ENCODE assay signal across 9 mouse cellular contexts in the genomic region with DNA sequence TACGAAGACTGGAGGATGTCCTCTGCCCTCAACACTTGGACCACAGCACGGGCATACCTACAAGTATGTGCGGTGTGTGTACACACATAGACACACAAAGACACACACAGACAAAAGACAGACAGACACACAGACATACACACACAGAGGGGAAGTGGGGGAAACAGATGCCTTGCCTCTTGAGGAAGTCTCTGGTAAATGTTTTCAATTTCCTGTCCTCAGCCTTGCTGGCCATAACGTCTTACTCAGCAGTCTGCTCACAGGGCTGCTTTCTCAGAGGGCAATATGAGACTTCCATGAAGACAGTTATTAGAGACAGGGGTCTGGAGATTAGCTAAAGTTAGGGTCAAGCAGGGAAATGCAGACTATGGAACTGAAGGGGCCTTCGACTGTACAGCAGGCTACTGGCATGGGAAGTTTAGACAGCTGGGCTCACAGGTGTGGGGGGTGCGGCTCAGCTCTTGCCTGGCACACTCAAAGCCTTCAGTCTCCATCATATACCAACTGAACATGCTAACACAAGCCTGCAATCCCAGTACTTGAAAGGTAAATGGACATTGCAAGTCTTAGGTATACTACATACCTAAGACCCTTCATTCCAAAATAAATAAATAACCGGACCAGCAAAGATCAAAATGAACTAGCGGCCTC.
DNase-seq lines count a peak whose midpoint lies in the region; ATAC-seq and TF ChIP-seq lines count a peak whose summit lies in the region.
"Had no signal": no experiment of that assay in that cellular context is flagged by ENCODE, and none has a peak within 500 bp of the region (broad histone marks: within the 10 kb centered on the region; RNA-seq: fewer than 3 reads in every experiment).

No protein-coding gene starts in this region.

- H3K4me2 ChIP-seq in liver, embryonic 16.5 days (ENCODE audit: low read depth, low read length): no peak overlapping the region
- H3K4me2 ChIP-seq in liver, embryonic 12.5 days: no peak overlapping the region
- H3K4me2 ChIP-seq in embryonic facial prominence, embryonic 13.5 days: no peak overlapping the region
- H3K4me2 ChIP-seq in hindbrain, embryonic 13.5 days: no peak overlapping the region

- no peaks in the 10 kb centered on the region for H3K27me3 ChIP-seq in liver, embryonic 16.5 days (ENCODE audit: control insufficient read depth, insufficient read depth, low read depth, low read length)
- no peaks in the 10 kb centered on the region for H3K27me3 ChIP-seq in liver, embryonic 12.5 days (replicated peaks)
- H3K27me3 ChIP-seq in embryonic facial prominence, embryonic 13.5 days: no peaks in the 10 kb centered on the region
- H3K27me3 ChIP-seq in hindbrain, embryonic 13.5 days: no peaks in the 10 kb centered on the region
- no peaks in the 10 kb centered on the region for H3K27me3 ChIP-seq in splenic B cell, adult 2 months (ENCODE audit: control insufficient read depth, insufficient read depth, low read length, poor library complexity, severe bottlenecking)
- H3K27me3 ChIP-seq in kidney, adult 2 months (replicated peaks; ENCODE audit: control insufficient read depth, insufficient read depth, low read length): no peaks in the 10 kb centered on the region

- TF ChIP-seq CTCF in kidney, adult 2 months (conservative IDR thresholded peaks at IDR 0.05; ENCODE audit: insufficient read depth, insufficient read length, low read depth, low read length): no peak

- H3K4me1 ChIP-seq in liver, embryonic 16.5 days (ENCODE audit: control insufficient read depth, low read depth, low read length): peaks cover 20% of the 10 kb centered on the region
- peaks cover 37% of the 10 kb centered on the region for H3K4me1 ChIP-seq in liver, embryonic 12.5 days
- peaks cover 63% of the 10 kb centered on the region for H3K4me1 ChIP-seq in embryonic facial prominence, embryonic 13.5 days
- peaks cover 71% of the 10 kb centered on the region for H3K4me1 ChIP-seq in hindbrain, embryonic 13.5 days (replicated peaks)
- no peaks in the 10 kb centered on the region for H3K4me1 ChIP-seq in kidney, adult 2 months (ENCODE audit: control insufficient read depth, insufficient read depth, low read length)

- H3K9ac ChIP-seq in liver, embryonic 16.5 days (ENCODE audit: low read depth, low read length): no peak overlapping the region
- no peak overlapping the region for H3K9ac ChIP-seq in liver, embryonic 12.5 days
- H3K9ac ChIP-seq in embryonic facial prominence, embryonic 13.5 days: 0 out of 2 replicates have a peak overlapping the region, but pooled peaks have one; percentile 16
- peak overlapping the region; percentile 60; the same call in 1 of the 2 replicates for H3K9ac ChIP-seq in hindbrain, embryonic 13.5 days

- ATAC-seq in liver, embryonic 16.5 days (ENCODE audit: low read depth): peak; percentile 22; the same call in 1 of the 2 replicates
- ATAC-seq in liver, embryonic 12.5 days: no peak
- ATAC-seq in embryonic facial prominence, embryonic 13.5 days (ENCODE audit: insufficient number of reproducible peaks, insufficient read depth, low FRiP score, low TSS enrichment, low read depth): no peak
- no peak for ATAC-seq in hindbrain, embryonic 13.5 days (ENCODE audit: low FRiP score)

- no peak overlapping the region for H3K4me3 ChIP-seq in liver, embryonic 16.5 days (ENCODE audit: low read depth, low read length)
- no peak overlapping the region for H3K4me3 ChIP-seq in liver, embryonic 12.5 days
- H3K4me3 ChIP-seq in embryonic facial prominence, embryonic 13.5 days: no peak overlapping the region
- H3K4me3 ChIP-seq in hindbrain, embryonic 13.5 days: no peak overlapping the region
- no peak overlapping the region for H3K4me3 ChIP-seq in kidney, adult 2 months (ENCODE audit: insufficient read depth, low read depth, low read length)

- H3K9me3 ChIP-seq in liver, embryonic 16.5 days (replicated peaks; ENCODE audit: control insufficient read depth, low read length): no peaks in the 10 kb centered on the region
- H3K9me3 ChIP-seq in liver, embryonic 12.5 days (replicated peaks): no peaks in the 10 kb centered on the region
- 0 out of 2 replicates have a peak, but pooled peaks cover 2% of the 10 kb centered on the region for H3K9me3 ChIP-seq in embryonic facial prominence, embryonic 13.5 days
- no peaks in the 10 kb centered on the region for H3K9me3 ChIP-seq in hindbrain, embryonic 13.5 days

- 48% methylated on average over 8 of the region's 8 CpGs for whole genome bisulfite sequencing in liver, embryonic 16.5 days (ENCODE audit: insufficient replicate concordance)
- 60% methylated on average over 8 of the region's 8 CpGs for WGBS in liver, embryonic 12.5 days (ENCODE audit: insufficient replicate concordance)
- 53% methylated on average over 8 of the region's 8 CpGs for WGBS in embryonic facial prominence, embryonic 13.5 days
- 72% methylated on average over 8 of the region's 8 CpGs for WGBS in hindbrain, embryonic 13.5 days
- 68% methylated on average over 8 of the region's 8 CpGs for WGBS in kidney, adult 2 months

- TF ChIP-seq POLR2A in kidney, adult 2 months (IDR thresholded peaks at IDR 0.05; ENCODE audit: low read depth, low read length): no peak

- H3K27ac ChIP-seq in liver, embryonic 16.5 days (ENCODE audit: low read length): no peak overlapping the region
- H3K27ac ChIP-seq in liver, embryonic 12.5 days: no peak overlapping the region
- H3K27ac ChIP-seq in embryonic facial prominence, embryonic 13.5 days: peak overlapping the region; percentile 76
- peak overlapping the region; percentile 64 for H3K27ac ChIP-seq in hindbrain, embryonic 13.5 days
- H3K27ac ChIP-seq in kidney, adult 2 months (ENCODE audit: insufficient read depth, low read depth, low read length): no peak overlapping the region

- H3K36me3 ChIP-seq in liver, embryonic 16.5 days (ENCODE audit: control insufficient read depth, insufficient read depth): no peaks in the 10 kb centered on the region
- no peaks in the 10 kb centered on the region for H3K36me3 ChIP-seq in liver, embryonic 12.5 days
- H3K36me3 ChIP-seq in embryonic facial prominence, embryonic 13.5 days: no peaks in the 10 kb centered on the region
- H3K36me3 ChIP-seq in hindbrain, embryonic 13.5 days: no peaks in the 10 kb centered on the region
- H3K36me3 ChIP-seq in splenic B cell, adult 2 months (ENCODE audit: control insufficient read depth, insufficient read depth, low read length, poor library complexity, severe bottlenecking): no peaks in the 10 kb centered on the region
- H3K36me3 ChIP-seq in kidney, adult 2 months (ENCODE audit: control insufficient read depth, insufficient read depth, low read length): no peaks in the 10 kb centered on the region

- peak; percentile 51 for DNase-seq in splenic B cell, adult 2 months (ENCODE audit: low read depth, low spot score)
- no peak for DNase-seq in Muller cell, postnatal 12 days (ENCODE audit: inconsistent ontology term)
- no peak for DNase-seq in kidney, adult 2 months
- DNase-seq: adrenal gland, adult 2 months; kidney, postnatal 36 days had no signal

Comparison
In these comparisons a context has a peak if more than half of its experiments do, and no peak if none do; other contexts are left out.
1. H3K27ac ChIP-seq: peak in embryonic facial prominence, embryonic 13.5 days (single experiment) and hindbrain, embryonic 13.5 days (single experiment); none in liver, embryonic 16.5 days (single experiment), liver, embryonic 12.5 days (single experiment) and kidney, adult 2 months (single experiment).
2. H3K9ac ChIP-seq: peak in embryonic facial prominence, embryonic 13.5 days (single experiment) and hindbrain, embryonic 13.5 days (single experiment); none in liver, embryonic 16.5 days (single experiment) and liver, embryonic 12.5 days (single experiment).